Mouse (Mus musculus) WW6 (cell line): ENCODE data around the gene Ces1f.
"Not testable (repeated sequence)": the region's sequence is repeated elsewhere in the genome, so short reads cannot be mapped to it uniquely, and the experiment has no call there.

ENCODE experiments used
- DNase-seq: peaks from one replicate; pipeline ENCODE4 v3.0.0-alpha.2; 2013; ENCODE audit warnings: low read depth, low spot score

The Ces1f gene

GRCm38 (mm10) chr8:93279556-93279955 is at the start of gene Ces1f:
TSS of gene Ces1f (minus strand) at chr8:93279747.
- DNase-seq, result no peak

- DNase-seq, result no peak
These were observed 45.6 kb upstream of the Ces1f start for GRCm38 (mm10) chr8:93325123-93325522.

- no peak for DNase-seq
These were observed 37.5 kb upstream of the Ces1f start for GRCm38 (mm10) chr8:93317031-93317430.

- no peak for DNase-seq
These were observed 36.0 kb upstream of the Ces1f start for GRCm38 (mm10) chr8:93315557-93315956.

GRCm38 (mm10) chr8:93283896-93284295 is 4.3 kb upstream of the Ces1f start:
- no peak for DNase-seq

- no peak for DNase-seq
These were observed 2.8 kb upstream of the Ces1f start for GRCm38 (mm10) chr8:93282349-93282748.

GRCm38 (mm10) chr8:93278176-93278805 is 1.3 kb downstream of the Ces1f start:
- no peak for DNase-seq

GRCm38 (mm10) chr8:93274609-93275008 is 4.9 kb downstream of the Ces1f start:
- no peak for DNase-seq

- DNase-seq, result no peak
These were observed 6.2 kb downstream of the Ces1f start for GRCm38 (mm10) chr8:93273321-93273720.

GRCm38 (mm10) chr8:93272686-93273085 is 6.9 kb downstream of the Ces1f start:
- no peak for DNase-seq

GRCm38 (mm10) chr8:93261436-93261835 is 18.1 kb downstream of the Ces1f start:
- no peak for DNase-seq

GRCm38 (mm10) chr8:93252400-93252925 is 27.1 kb downstream of the Ces1f start:
- no peak for DNase-seq

GRCm38 (mm10) chr8:93246057-93246456 is 33.5 kb downstream of the Ces1f start:
- DNase-seq, result no peak

- DNase-seq, result no peak
These were observed 39.7 kb downstream of the Ces1f start for GRCm38 (mm10) chr8:93239884-93240283.

GRCm38 (mm10) chr8:93235681-93236080 is 43.9 kb downstream of the Ces1f start:
- DNase-seq, result no peak

- DNase-seq, result no peak
These were observed 44.8 kb downstream of the Ces1f start for GRCm38 (mm10) chr8:93234706-93235105.

- no peak for DNase-seq
These were observed 45.5 kb downstream of the Ces1f start for GRCm38 (mm10) chr8:93234068-93234467.

GRCm38 (mm10) chr8:93229446-93229845 is 50.1 kb downstream of the Ces1f start, which contains the start of gene Ces1e:
TSS of gene Ces1e (minus strand) at chr8:93229619.
- DNase-seq, result no peak

- no peak for DNase-seq
These were observed 50.7 kb downstream of the Ces1f start for GRCm38 (mm10) chr8:93228673-93229370.

- not testable (repeated sequence) for DNase-seq
These were observed 53.1 kb downstream of the Ces1f start for GRCm38 (mm10) chr8:93226471-93226870.

- no peak for DNase-seq
These were observed 57.7 kb downstream of the Ces1f start for GRCm38 (mm10) chr8:93221896-93222295.

GRCm38 (mm10) chr8:93217867-93218266 is 61.7 kb downstream of the Ces1f start:
- no peak for DNase-seq

- no peak for DNase-seq
These were observed 62.2 kb downstream of the Ces1f start for GRCm38 (mm10) chr8:93217375-93217774.
